Mouse (Mus musculus) adrenal gland, postnatal 36 days (tissue): ENCODE data around the gene Zfp423. TPM values are rescaled to one million over a fixed set of nuclear protein-coding genes. Genes with fewer than 3 reads are reported as not detected.
A peak's percentile ranks its signal among the peaks of the same experiment; 100 is the strongest.

ENCODE experiments used
- DNase-seq, 2 experiments: peaks; one replicate each; pipeline ENCODE4 v3.0.0; 2021; ENCODE audit warnings: mixed read lengths in 1 of 2
- total RNA-seq, 2 experiments: library from RNA; stranded (reverse); gene quantifications; 2 replicates each; pipeline ENCODE4 v1.2.3; 2021

The Zfp423 gene
- total RNA-seq, 2 experiments from 2014 or later = 16.5 to 20.8 TPM

GRCm38 (mm10) chr8:87663349-87664216, 295.8 kb downstream of the Zfp423 start:
- peak; percentile 83 to 86 for DNase-seq

DNA sequence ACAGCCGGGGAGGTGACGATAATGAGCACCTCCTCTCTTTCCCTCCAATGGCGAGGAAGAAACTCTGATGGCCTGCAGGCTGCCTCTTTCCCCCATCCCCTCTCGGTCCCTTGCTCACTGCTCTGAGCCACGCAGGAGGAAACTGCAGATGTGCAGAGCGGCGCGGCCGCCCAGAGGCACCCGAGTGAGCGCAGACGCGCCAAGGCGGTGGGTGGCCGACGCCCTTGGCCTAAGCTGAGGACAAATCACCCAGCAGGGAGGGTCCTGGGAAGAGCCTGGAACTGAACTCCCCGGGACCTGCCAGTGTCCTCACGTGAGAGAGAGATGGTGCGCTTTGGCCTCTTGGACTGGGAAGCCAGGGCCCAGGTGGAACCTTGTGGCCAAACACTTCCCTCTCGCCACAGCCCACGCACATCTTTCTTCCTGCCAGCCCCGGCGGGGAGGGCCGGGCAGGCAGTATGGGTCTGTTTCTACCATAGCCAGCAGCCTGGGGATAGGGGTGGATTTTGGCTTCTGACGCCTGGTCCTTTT, 296.5 kb downstream of the Zfp423 start:
- no peak for DNase-seq

GRCm38 (mm10) chr8:87662307-87662771, 297.1 kb downstream of the Zfp423 start:
- DNase-seq = no peak

- DNase-seq = no peak
These were observed 298.2 kb downstream of the Zfp423 start for GRCm38 (mm10) chr8:87660916-87661910.

- DNase-seq = no peak
These were observed 299.1 kb downstream of the Zfp423 start for GRCm38 (mm10) chr8:87660029-87660915.

- no peak for DNase-seq
These were observed 301.9 kb downstream of the Zfp423 start for GRCm38 (mm10) chr8:87657488-87657887.

GRCm38 (mm10) chr8:87656484-87657230, 302.7 kb downstream of the Zfp423 start:
- DNase-seq = peak; percentile 83 to 90

DNA sequence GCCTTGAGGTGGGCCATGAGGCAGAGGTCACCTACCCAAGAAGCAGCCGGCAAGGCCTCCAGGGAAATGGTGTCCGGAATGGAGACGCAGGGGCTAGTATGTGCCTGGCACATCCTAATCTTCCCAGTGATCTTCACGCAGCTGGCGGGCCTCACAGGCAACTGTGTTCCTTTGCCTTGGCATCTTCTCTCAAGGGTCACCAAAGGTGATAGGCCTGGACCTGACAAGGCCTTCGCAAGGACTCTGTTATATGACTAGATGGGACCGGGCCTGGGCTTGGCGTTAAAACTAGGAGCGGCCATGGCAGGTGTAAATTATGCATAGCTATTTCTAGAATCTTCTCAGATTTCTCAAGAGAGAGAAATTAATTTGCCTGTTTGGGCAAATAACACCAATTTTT, 303.4 kb downstream of the Zfp423 start:
- DNase-seq = no peak

- DNase-seq = no peak
These were observed 311.6 kb downstream of the Zfp423 start for GRCm38 (mm10) chr8:87647781-87648180.

DNA sequence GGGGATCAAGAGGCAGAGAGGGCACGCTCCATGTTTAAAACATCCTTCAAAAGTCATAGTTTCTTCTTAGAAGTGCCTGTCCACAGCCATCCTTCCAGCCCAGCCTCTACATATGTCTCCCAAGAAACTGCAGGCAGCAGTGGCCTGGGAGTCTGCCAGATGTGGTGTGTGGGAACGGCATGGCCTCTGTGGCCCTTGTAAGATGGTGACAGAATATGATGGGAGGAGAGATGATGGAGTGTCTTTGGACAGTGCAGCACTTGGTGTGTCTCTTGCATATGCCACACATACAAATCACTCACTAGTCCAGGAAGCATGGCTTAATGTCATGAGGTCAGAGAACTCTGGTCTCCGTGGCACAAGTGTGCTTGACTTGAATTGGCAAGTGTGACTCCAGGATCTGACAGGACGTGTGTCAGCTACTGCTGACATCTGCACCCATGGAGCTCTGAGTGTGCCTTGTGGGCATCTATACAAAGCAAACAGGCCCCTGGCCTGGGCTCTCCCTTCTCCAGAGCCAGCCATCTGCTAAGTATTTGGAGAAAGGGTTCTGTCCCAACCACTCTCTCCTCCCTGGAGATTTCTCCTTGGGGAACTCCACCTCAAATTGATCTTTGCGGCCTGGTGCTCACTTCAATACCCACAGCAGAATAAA, 313.4 kb downstream of the Zfp423 start:
- no peak for DNase-seq

DNA sequence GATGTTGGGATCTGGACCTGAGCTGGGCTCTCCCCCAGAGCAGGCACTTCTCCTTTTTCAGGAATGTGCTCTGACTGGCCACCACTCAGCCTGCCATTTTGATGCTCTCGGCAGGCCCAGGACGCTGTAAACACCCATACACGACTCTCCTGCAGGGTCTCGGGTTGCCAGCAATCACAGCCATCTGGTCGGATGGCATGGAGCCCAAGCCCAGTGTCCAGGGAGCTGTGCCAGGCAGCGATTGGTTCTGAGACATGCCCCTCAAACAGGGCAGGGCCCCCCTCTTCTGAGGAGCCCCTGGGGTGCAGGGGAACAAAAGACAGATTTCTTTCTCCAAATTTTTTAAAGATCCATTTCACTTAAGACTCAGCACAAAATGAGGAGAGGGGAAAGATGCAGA, 314.0 kb downstream of the Zfp423 start:
- no peak for DNase-seq

DNA sequence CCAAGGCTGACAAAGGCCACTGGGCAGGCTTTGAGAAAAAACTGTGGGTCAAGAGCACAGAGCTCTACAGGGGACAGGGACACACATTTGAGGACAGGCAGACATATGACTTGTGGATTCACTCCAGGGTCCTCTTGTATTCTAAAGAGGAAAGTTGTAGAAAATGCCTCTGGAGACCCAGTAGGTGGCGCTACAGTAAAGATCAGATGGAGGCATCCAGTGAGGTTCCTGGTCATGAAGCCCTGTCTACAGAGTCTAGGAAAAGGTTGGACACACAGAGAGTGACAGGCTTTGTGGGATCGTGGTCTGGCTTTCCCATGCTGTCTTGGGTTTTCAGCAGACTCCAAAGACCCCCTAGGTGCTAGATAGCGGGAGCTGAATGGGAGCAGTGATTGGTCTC, 318.5 kb downstream of the Zfp423 start:
- peak in 1 of 2 experiments; percentile 37 for DNase-seq

GRCm38 (mm10) chr8:87636226-87636742, 323.1 kb downstream of the Zfp423 start:
- DNase-seq = no peak

- DNase-seq = no peak
These were observed 327.6 kb downstream of the Zfp423 start for GRCm38 (mm10) chr8:87631776-87632175.

DNA sequence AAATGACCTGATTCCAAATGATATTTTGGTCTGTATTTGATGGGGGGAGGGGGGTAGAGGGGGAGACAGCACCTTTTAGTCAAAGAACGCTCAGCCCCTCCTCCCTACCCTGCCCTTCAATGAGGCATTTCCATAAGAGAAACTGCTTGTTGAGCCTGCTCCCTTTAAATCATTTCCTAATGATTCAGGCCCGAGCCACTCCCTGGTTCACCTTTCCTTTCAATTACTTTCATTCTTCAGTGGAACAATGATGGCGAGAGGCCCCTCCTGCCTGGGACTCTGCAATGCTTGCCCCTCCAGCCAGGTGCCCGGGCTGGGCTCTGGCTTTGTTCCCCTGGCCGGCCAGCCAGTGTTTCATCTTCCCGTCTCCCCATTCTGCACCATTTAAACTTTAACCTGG, 329.7 kb downstream of the Zfp423 start:
- DNase-seq = no peak

DNA sequence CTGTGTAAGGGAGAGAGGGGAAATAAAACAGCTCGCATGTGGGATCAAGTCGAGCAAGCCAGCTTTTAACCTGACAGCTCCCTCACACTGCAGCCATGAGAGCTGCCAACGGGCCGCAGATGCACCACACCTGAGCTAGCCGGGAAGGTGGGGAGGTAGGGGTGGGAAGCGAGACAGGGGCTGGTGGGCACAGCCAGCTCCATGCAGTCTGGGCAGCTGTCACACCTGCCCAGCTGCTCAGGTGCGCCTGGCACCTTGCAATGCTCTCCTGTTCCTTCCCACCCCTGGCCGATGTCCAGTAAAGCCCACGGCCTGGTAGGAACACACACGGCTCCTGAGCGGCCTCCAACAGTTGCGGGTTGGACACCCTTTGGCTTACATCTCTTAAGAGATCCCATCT, 338.2 kb downstream of the Zfp423 start:
- no peak for DNase-seq

GRCm38 (mm10) chr8:87620225-87620624, 339.2 kb downstream of the Zfp423 start:
- no peak for DNase-seq

DNA sequence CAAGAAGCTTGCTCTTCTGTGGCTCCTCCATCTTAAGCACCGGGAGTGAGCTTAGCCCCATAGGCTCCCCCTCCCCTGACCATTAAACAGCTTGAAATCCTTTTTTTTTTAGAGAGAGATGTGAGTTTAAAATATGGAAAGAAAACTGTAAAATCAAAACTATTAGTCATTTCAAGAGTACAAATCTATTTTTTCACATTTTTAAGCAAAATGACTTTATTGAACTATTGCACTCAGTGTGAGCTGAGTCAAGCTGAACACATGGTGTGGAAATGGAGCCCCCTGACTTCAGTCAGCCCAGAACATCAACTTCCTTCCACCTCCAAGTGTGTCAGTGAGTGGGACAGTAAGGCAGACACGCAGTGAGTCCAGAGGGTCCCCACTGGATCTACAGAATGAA, 339.9 kb downstream of the Zfp423 start:
- no peak for DNase-seq

GRCm38 (mm10) chr8:87619118-87619517, 340.3 kb downstream of the Zfp423 start:
- peak; percentile 49 to 76 for DNase-seq

- DNase-seq = no peak
These were observed 345.7 kb downstream of the Zfp423 start for GRCm38 (mm10) chr8:87613701-87614100.
